Mouse (Mus musculus) limb, embryonic 13.5 days (tissue): Measurements from ENCODE around the gene Parl. TPM values are rescaled to one million over a fixed set of nuclear protein-coding genes. Genes with fewer than 3 reads are reported as not detected.
A peak's percentile ranks its signal among the peaks of the same experiment; 100 is the strongest.

Source experiments
- ATAC-seq: fragments of 200-750 bp; cut with Nextera tagmentation; 2 replicates; pipeline ENCODE4 v1.8.0; 2017; ENCODE audit warnings: low read depth, moderate number of reproducible peaks, moderate TSS enrichment; ENCODE audit not compliant: low FRiP score
- H3K27ac ChIP-seq: fragments of 300-500 bp; sonication (generic); 2 replicates; pipeline ENCODE4 v1.5.1; 2015; ENCODE audit warnings: inconsistent platforms, mild to moderate bottlenecking, moderate library complexity
- H3K27me3 ChIP-seq: fragments of 300-500 bp; sonication (generic); 2 replicates; pipeline ENCODE4 v1.6.1; 2015; ENCODE audit warnings: mild to moderate bottlenecking, inconsistent platforms
- H3K36me3 ChIP-seq: fragments of 300-500 bp; sonication (generic); 2 replicates; pipeline ENCODE4 v1.6.1; 2015; ENCODE audit warnings: inconsistent platforms, mild to moderate bottlenecking, moderate library complexity
- H3K4me1 ChIP-seq: fragments of 300-500 bp; sonication (generic); 2 replicates; pipeline ENCODE4 v1.6.1; 2015; ENCODE audit warnings: inconsistent platforms
- H3K4me2 ChIP-seq: fragments of 300-500 bp; sonication (generic); replicated peaks from 2 replicates; pipeline ENCODE4 v1.6.1; 2015; ENCODE audit warnings: inconsistent platforms, mild to moderate bottlenecking, moderate library complexity
- H3K4me3 ChIP-seq: fragments of 300-500 bp; sonication (generic); 2 replicates; pipeline ENCODE4 v1.5.1; 2015; ENCODE audit warnings: moderate library complexity, mild to moderate bottlenecking, inconsistent platforms
- H3K9ac ChIP-seq: fragments of 300-500 bp; sonication (generic); 2 replicates; pipeline ENCODE4 v1.6.1; 2015; ENCODE audit warnings: mild to moderate bottlenecking, inconsistent platforms
- H3K9me3 ChIP-seq: fragments of 300-500 bp; sonication (generic); 2 replicates; pipeline ENCODE4 v1.6.1; 2016; ENCODE audit warnings: inconsistent platforms
- WGBS: fragments of 180-500 bp; shearing (Covaris S2); methylation state at CpG from one replicate; pipeline ENCODE4 v1.1.7; 2015; 5-methylcytosine and 5-hydroxymethylcytosine counted together
- polyA plus RNA-seq: library from polyadenylated mRNA; unstranded; fragments of >200 nt; fragmentation: Nextera tagmentation; extraction: Ambion mirVana; gene quantifications from 2 replicates; pipeline ENCODE4 v1.2.1, GENCODE M21; 2015

Gene Parl
- polyA plus RNA-seq, 1 experiment from 2014 or later = 85.5 TPM

DNA sequence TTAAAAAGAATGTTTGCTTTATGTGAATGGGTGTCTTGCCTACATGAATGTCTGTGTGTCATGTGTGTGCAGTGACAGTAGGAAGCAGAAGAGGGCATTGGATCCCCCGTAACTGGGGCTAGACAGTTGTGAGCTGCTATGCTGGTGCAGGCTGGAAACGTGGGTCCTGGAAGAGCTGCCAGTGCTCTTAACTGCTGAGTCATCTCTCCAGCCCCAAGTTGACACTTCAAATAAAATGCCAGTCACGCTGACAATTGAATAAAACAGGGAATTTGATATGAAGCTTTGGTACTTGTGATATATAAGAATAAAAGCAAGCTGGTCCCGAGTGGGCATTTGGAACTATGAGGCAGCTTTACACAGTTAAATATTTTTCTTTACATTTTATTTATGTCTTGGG lies 21.9 kb downstream of the Parl start:
- Histone ChIP-seq H3K9me3 (no peaks in the 10 kb centered on the region), H3K9ac (no peak overlapping the region), H3K27ac (no peak overlapping the region), H3K4me1 (no peaks in the 10 kb centered on the region), H3K27me3 (no peaks in the 10 kb centered on the region), H3K4me2 (no peak overlapping the region), H3K36me3 (peaks cover 75% of the 10 kb centered on the region), H3K4me3 (no peak overlapping the region)
- WGBS = 85% methylated on average over 4 of the region's 4 CpGs
- ATAC-seq = no peak

DNA sequence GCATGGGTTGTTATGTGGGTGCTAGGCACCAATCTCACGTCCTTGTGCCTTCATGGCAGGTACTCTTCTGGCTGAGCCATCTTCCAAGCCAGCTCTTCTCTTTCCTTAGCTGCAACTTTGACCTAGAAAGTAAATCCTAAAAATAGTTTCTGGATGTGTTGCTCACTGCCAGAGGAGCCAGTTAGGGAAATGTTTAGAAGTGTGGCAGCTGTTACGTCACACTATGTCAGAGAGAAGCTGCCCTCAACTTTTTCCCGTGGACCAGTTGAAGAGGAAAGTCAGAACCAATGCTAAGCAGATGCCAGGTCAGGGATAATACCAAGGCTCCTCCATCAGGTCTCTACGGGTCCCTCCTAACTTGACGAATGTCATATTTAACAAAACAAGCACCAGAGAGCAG lies 22.8 kb downstream of the Parl start:
- Histone ChIP-seq H3K27me3 (no peaks in the 10 kb centered on the region), H3K36me3 (peaks cover 67% of the 10 kb centered on the region), H3K27ac (no peak overlapping the region), H3K9me3 (no peaks in the 10 kb centered on the region), H3K4me2 (no peak overlapping the region), H3K9ac (no peak overlapping the region), H3K4me1 (no peaks in the 10 kb centered on the region), H3K4me3 (no peak overlapping the region)
- no peak for ATAC-seq
- 95% methylated on average over 5 of the region's 5 CpGs for WGBS

GRCm38 (mm10) chr16:20272994-20273393 lies 29.2 kb downstream of the Parl start:
- no peaks in the 10 kb centered on the region for H3K27me3 ChIP-seq
- no peak overlapping the region for H3K4me3 ChIP-seq
- H3K4me1 ChIP-seq = no peaks in the 10 kb centered on the region
- H3K9ac ChIP-seq = no peak overlapping the region
- H3K27ac ChIP-seq = no peak overlapping the region
- H3K4me2 ChIP-seq = no peak overlapping the region
- 66% methylated on average over 3 of the region's 3 CpGs for WGBS
- no peaks in the 10 kb centered on the region for H3K9me3 ChIP-seq
- no peak for ATAC-seq
- peaks cover 7% of the 10 kb centered on the region for H3K36me3 ChIP-seq

GRCm38 (mm10) chr16:20271339-20271738 lies 30.8 kb downstream of the Parl start:
- no peak for ATAC-seq
- no peak overlapping the region for H3K9ac ChIP-seq
- H3K4me3 ChIP-seq = no peak overlapping the region
- WGBS = 82% methylated on average over 4 of the region's 4 CpGs
- no peak overlapping the region for H3K4me2 ChIP-seq
- H3K4me1 ChIP-seq = no peaks in the 10 kb centered on the region
- H3K27ac ChIP-seq = no peak overlapping the region
- H3K36me3 ChIP-seq = no peaks in the 10 kb centered on the region
- no peaks in the 10 kb centered on the region for H3K9me3 ChIP-seq
- no peaks in the 10 kb centered on the region for H3K27me3 ChIP-seq

GRCm38 (mm10) chr16:20265089-20265488 lies 37.1 kb downstream of the Parl start:
- Histone ChIP-seq H3K9me3 (no peaks in the 10 kb centered on the region), H3K36me3 (no peaks in the 10 kb centered on the region), H3K4me1 (no peaks in the 10 kb centered on the region), H3K27me3 (no peaks in the 10 kb centered on the region), H3K4me2 (no peak overlapping the region), H3K27ac (no peak overlapping the region), H3K4me3 (no peak overlapping the region), H3K9ac (no peak overlapping the region)
- 81% methylated on average over 7 of the region's 7 CpGs for WGBS
- ATAC-seq = no peak

DNA sequence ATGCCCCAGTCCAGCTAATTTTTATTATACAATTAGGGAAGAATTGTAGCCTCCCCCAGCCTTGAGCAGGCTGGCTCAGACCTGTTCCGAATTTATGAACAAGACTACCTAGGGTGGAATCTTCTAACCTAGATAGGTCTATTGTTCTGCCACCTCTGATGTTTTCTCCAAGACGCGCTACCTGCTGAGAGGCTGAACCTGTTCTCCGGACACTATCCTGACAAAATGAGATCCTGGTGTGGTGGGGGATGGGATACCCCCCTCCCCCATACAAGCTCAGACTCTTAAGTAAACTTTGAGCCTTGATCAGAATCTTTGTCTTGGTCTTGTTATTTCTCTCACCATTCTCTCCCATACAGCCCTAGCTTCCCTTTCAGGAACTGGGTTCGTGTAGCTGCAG lies 44.3 kb downstream of the Parl start:
- WGBS = 81% methylated on average over 5 of the region's 5 CpGs
- H3K4me1 ChIP-seq = no peaks in the 10 kb centered on the region
- no peak overlapping the region for H3K9ac ChIP-seq
- H3K27me3 ChIP-seq = no peaks in the 10 kb centered on the region
- H3K4me3 ChIP-seq = no peak overlapping the region
- no peak for ATAC-seq
- H3K36me3 ChIP-seq = no peaks in the 10 kb centered on the region
- H3K4me2 ChIP-seq = no peak overlapping the region
- no peak overlapping the region for H3K27ac ChIP-seq
- H3K9me3 ChIP-seq = no peaks in the 10 kb centered on the region

DNA sequence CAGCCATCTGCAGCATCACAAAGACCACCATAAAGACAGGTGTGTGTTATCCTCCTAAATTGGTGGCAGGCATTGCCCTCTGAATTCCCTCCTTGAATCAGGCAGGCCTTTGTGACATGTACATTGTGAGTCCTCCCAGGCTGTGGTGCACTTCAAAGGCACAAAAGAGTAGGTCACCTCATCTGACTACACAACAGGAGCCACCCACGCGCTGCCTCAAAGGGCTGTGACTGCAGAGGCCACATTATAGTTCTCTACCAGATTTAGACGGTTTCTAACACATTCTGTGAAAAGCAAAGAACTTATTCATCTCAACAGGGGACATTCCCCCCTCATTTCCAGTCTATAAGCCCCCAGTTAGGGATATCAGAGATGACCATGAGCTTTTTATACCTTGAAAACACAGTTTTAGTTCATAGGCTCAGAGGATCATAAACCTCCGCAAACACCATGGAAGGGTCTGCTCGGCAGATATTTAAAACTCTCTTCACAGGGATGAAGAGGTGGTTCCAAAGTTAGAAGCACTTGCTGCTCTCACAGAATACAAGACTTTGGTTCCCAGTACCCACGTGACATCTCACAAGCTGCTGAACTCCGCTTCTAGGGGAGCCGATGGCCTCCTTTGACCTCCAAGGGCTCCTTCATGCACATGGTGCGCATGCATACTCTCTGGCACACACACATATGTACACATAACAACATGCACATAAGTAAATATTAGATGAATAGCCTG lies 53.6 kb downstream of the Parl start:
- H3K27me3 ChIP-seq = no peaks in the 10 kb centered on the region
- no peaks in the 10 kb centered on the region for H3K9me3 ChIP-seq
- no peaks in the 10 kb centered on the region for H3K4me1 ChIP-seq
- ATAC-seq = no peak
- H3K9ac ChIP-seq = no peak overlapping the region
- no peaks in the 10 kb centered on the region for H3K36me3 ChIP-seq
- no peak overlapping the region for H3K4me3 ChIP-seq
- WGBS = 86% methylated on average over 9 of the region's 9 CpGs
- H3K27ac ChIP-seq = no peak overlapping the region
- no peak overlapping the region for H3K4me2 ChIP-seq

- Histone ChIP-seq H3K4me2 (no peak overlapping the region), H3K4me3 (no peak overlapping the region), H3K9ac (no peak overlapping the region), H3K36me3 (no peaks in the 10 kb centered on the region), H3K4me1 (no peaks in the 10 kb centered on the region), H3K27ac (no peak overlapping the region), H3K9me3 (no peaks in the 10 kb centered on the region), H3K27me3 (no peaks in the 10 kb centered on the region)
- no peak for ATAC-seq
Observed at GRCm38 (mm10) chr16:20247103-20247502, 55.1 kb downstream of the Parl start.

DNA sequence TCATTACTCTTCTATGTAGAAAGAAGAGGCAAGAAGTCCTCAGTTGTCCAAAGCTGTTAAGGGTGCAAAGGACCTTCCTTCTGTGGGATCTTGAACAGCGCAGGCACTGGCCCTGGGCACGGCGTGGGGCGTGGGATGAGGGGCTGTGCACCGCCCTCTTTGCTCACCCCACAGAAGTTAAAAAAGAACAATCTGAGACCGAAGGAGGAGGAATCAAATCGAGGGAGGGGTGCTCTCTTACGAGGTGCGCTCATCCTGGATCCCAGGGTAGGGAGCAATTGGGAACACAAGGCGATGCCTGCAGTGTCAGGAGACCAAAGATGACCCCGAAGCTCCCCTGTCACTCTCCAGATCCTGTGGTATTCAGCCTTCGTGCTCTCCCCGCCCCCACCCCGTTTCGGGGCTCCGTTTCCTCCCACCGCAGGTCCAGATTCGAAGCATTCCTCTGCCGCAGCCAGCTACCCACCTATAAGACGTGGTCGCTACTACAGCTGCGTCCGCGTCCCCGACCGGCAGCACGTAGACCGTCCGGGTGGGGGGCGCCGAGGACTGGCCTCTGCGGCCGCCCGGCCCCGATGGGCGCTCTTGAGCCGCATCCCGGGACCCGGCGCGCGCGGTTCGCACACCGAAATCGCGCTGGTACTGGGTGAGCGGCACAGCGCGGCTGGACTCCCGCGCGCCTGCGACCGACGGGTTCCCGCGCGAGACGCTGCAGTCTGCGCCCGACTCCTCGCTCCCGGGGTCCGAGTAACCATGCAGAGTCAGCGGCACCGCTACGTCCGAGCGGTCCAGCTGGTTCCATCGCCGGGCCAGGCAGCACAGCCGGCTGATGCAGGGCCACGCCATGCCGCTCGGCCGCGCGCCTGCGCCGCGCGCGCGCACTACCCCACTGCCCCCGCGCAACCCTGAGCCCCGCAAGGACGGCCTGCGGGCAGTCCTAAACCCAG lies 61.4 kb downstream of the Parl start, which contains the start of gene Map6d1:
Gene Map6d1 (minus strand): TSS at position 891 of the 947 bp plus-strand sequence.
- H3K36me3 ChIP-seq = 0 out of 2 replicates have a peak, but pooled peaks cover 2% of the 10 kb centered on the region
- H3K27ac ChIP-seq = peak within 1 kb of the TSS; percentile 61
- no peaks in the 10 kb centered on the region; the same call in 1 of the 2 replicates for H3K4me1 ChIP-seq
- WGBS = under 1% methylated on average over 90 of the region's 90 CpGs
- H3K9me3 ChIP-seq = no peaks in the 10 kb centered on the region
- no peaks in the 10 kb centered on the region for H3K27me3 ChIP-seq
- H3K4me2 ChIP-seq = peak within 1 kb of the TSS; percentile 85
- peak within 1 kb of the TSS; percentile 73 for H3K9ac ChIP-seq
- peak; percentile 87 for ATAC-seq
- H3K4me3 ChIP-seq = peak within 1 kb of the TSS; percentile 63

DNA sequence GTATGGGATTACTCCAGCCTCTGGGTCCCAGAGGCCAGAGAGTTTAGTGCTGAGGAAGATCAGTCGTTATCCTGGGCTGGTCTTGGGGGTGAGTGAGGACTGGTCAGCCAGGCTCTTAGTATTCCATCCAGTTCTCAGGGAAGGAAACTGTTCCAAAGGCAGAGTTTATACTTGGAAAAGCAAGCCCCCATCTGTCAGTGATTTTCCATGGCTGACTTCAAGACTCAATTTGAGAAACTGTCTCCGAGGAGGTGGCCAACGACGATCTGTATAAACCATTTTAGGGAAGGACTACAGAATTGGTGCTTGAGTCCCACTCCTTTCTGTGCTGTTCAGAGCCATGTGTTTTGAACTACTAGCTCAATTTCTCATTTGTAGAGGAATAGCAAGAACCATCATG lies 63.5 kb downstream of the Parl start:
- no peak overlapping the region for H3K9ac ChIP-seq
- ATAC-seq = no peak
- H3K4me3 ChIP-seq = no peak overlapping the region
- H3K27me3 ChIP-seq = no peaks in the 10 kb centered on the region
- H3K36me3 ChIP-seq = peaks cover 13% of the 10 kb centered on the region
- H3K27ac ChIP-seq = no peak overlapping the region
- no peaks in the 10 kb centered on the region; the same call in 1 of the 2 replicates for H3K4me1 ChIP-seq
- no peaks in the 10 kb centered on the region for H3K9me3 ChIP-seq
- 90% methylated on average over 4 of the region's 4 CpGs for WGBS
- no peak overlapping the region for H3K4me2 ChIP-seq

- Histone ChIP-seq H3K9me3 (no peaks in the 10 kb centered on the region), H3K4me3 (no peak overlapping the region), H3K36me3 (peaks cover 22% of the 10 kb centered on the region), H3K4me2 (no peak overlapping the region), H3K4me1 (no peaks in the 10 kb centered on the region; the same call in 1 of the 2 replicates), H3K27me3 (no peaks in the 10 kb centered on the region), H3K27ac (no peak overlapping the region), H3K9ac (no peak overlapping the region)
- no peak for ATAC-seq
- 83% methylated on average over 4 of the region's 4 CpGs for WGBS
Observed at GRCm38 (mm10) chr16:20237426-20237825, 64.8 kb downstream of the Parl start.

GRCm38 (mm10) chr16:20234406-20234805 lies 67.8 kb downstream of the Parl start:
- H3K36me3 ChIP-seq = peaks cover 48% of the 10 kb centered on the region
- ATAC-seq = no peak
- no peak overlapping the region for H3K4me2 ChIP-seq
- H3K4me1 ChIP-seq = no peaks in the 10 kb centered on the region
- no peak overlapping the region for H3K27ac ChIP-seq
- no peaks in the 10 kb centered on the region for H3K9me3 ChIP-seq
- no peak overlapping the region for H3K4me3 ChIP-seq
- no peak overlapping the region for H3K9ac ChIP-seq
- H3K27me3 ChIP-seq = no peaks in the 10 kb centered on the region
- WGBS = 50% methylated on average over 4 of the region's 4 CpGs
